Mouse (Mus musculus): ENCODE measurements around the gene Pi16.

DNA sequence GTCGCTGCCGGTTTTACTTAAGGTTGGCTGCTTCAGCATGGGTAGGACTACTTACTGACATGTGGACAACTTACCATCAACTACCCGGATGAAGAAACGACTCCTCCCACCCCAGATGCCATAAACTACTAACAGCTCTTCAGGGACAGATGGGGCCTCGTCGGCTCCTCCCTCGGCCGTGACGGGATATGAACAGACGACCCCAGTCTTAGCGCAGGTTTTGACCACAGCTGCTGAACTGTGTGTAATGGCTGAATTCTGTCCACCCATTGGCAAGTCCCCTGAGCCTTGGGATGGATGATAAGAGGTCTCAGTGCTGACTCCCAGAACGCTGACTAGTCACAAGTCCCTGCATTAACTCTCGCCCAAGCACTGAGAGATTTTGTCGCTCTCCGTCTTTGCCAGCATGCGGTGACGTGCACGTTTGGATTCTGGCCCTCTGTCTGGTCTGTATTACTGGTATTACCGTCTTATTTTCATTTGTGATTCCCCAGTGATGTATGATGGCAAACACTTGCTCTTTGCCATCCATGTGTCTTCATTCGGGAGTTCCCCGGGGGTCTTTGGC is 7.3 kb upstream of the Pi16 start:
- TF ChIP-seq POLR2A (IDR thresholded peaks at IDR 0.05; ENCODE audit: low read depth, low read length) (no peak), CTCF (IDR thresholded peaks at IDR 0.05; ENCODE audit: borderline replicate concordance, insufficient read depth, low read length) (no peak)

All from embryonic fibroblast, embryonic 13.5 days (primary cell).